Mouse (Mus musculus) lung, postnatal 0 days (tissue): ENCODE measurements around the gene Nr2f6. TPM values are rescaled to one million over a fixed set of nuclear protein-coding genes. Genes with fewer than 3 reads are reported as not detected.

Experiments
- ATAC-seq: fragments of 200-750 bp; cut with Nextera tagmentation; 2 replicates; pipeline ENCODE4 v1.8.0; 2017; ENCODE audit warnings: moderate library complexity
- DNase-seq: peaks from one replicate; pipeline ENCODE4 v3.0.0-alpha.2; 2016; ENCODE audit warnings: low spot score
- H3K27ac ChIP-seq: fragments of 300-500 bp; sonication (generic); 2 replicates; pipeline ENCODE4 v1.5.1; 2014; ENCODE audit warnings: antibody characterized with exemption, mild to moderate bottlenecking, low read length, mixed read lengths
- H3K27me3 ChIP-seq: fragments of 300-500 bp; sonication (generic); replicated peaks from 2 replicates; pipeline ENCODE4 v1.6.1; 2014; ENCODE audit warnings: low read length, mixed read lengths; ENCODE audit not compliant: insufficient read depth
- H3K36me3 ChIP-seq: fragments of 300-500 bp; sonication (generic); 2 replicates; pipeline ENCODE4 v1.6.1; 2014; ENCODE audit warnings: low read length, mixed read lengths; ENCODE audit not compliant: insufficient read depth
- H3K4me1 ChIP-seq: fragments of 300-500 bp; sonication (generic); 2 replicates; pipeline ENCODE4 v1.6.1; 2014; ENCODE audit warnings: antibody characterized with exemption, low read depth, low read length, mixed read lengths; ENCODE audit not compliant: insufficient read depth
- H3K4me2 ChIP-seq: fragments of 300-500 bp; sonication (generic); replicated peaks from 2 replicates; pipeline ENCODE4 v1.6.1; 2014; ENCODE audit warnings: low read depth, mild to moderate bottlenecking, low read length, moderate library complexity, mixed read lengths
- H3K4me3 ChIP-seq: fragments of 300-500 bp; sonication (generic); 2 replicates; pipeline ENCODE4 v1.5.1; 2014; ENCODE audit warnings: low read depth, low read length
- H3K9ac ChIP-seq: fragments of 300-500 bp; sonication (generic); replicated peaks from 2 replicates; pipeline ENCODE4 v1.6.1; 2014; ENCODE audit warnings: low read depth, mild to moderate bottlenecking
- H3K9me3 ChIP-seq: fragments of 300-500 bp; sonication (generic); 2 replicates; pipeline ENCODE4 v1.6.1; 2016; ENCODE audit warnings: low read length, mixed read lengths
- CTCF ChIP-seq: IDR thresholded peaks from 2 replicates; pipeline ENCODE4 v1.5.1; 2016; ENCODE audit warnings: antibody characterized with exemption, mild to moderate bottlenecking
- EP300 ChIP-seq: IDR thresholded peaks from 2 replicates; pipeline ENCODE4 v1.6.1; 2016; ENCODE audit warnings: antibody characterized with exemption, mild to moderate bottlenecking, control low read depth
- WGBS: fragments of 180-500 bp; shearing (Covaris S2); extraction: QIAGEN DNeasy Blood & Tissue Kit; methylation state at CpG from one replicate; pipeline ENCODE4 v1.1.7; 2014; 5-methylcytosine and 5-hydroxymethylcytosine counted together
- polyA plus RNA-seq: library from polyadenylated mRNA; unstranded; fragments of >200 nt; fragmentation: Nextera tagmentation; extraction: Ambion mirVana; gene quantifications from 2 replicates; pipeline ENCODE4 v1.2.1, GENCODE M21; 2015

The Nr2f6 gene
- polyA plus RNA-seq, 1 experiment from 2014 or later = 61.5 TPM

DNA sequence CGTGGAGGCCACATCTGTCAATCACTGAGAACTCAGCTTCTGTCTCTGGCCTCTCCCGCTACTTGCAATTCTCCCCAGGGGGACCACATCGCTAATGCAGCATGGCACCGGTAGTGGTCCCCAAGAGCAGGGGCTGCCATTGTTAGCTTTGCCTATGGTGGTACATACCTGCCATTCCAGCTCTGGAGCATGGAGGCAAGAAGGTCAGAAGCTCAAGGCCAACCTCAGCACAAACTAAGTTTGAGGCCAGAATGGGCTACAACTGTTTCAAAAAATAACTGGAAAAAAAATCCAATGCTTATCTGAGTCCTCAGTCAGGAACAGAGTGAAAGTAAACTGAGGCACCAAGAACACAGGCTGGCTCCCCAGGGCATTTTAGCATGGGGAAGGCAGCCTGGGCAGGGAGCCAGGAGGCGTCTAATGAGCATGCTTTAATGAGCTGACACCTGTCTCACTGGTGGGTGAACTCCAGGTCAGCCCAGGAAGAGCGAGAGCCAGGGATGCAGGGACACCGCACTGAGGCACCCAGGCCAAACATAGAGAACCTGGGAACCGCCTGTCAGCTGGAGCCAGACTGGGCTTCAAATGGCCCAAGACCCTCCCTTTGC lies 5.2 kb downstream of the Nr2f6 start:
- Histone ChIP-seq H3K4me1 (peaks cover 23% of the 10 kb centered on the region; the same call in 1 of the 2 replicates), H3K9me3 (no peaks in the 10 kb centered on the region), H3K4me2 (no peak overlapping the region), H3K9ac (no peak overlapping the region), H3K4me3 (no peak overlapping the region), H3K27me3 (no peaks in the 10 kb centered on the region), H3K27ac (0 out of 2 replicates have a peak overlapping the region, but pooled peaks have one; percentile 28), H3K36me3 (peaks cover 23% of the 10 kb centered on the region; the same call in 1 of the 2 replicates)
- TF ChIP-seq EP300 (no peak), CTCF (no peak)
- no peak for ATAC-seq
- WGBS = 54% methylated on average over 8 of the region's 8 CpGs
- no peak for DNase-seq

DNA sequence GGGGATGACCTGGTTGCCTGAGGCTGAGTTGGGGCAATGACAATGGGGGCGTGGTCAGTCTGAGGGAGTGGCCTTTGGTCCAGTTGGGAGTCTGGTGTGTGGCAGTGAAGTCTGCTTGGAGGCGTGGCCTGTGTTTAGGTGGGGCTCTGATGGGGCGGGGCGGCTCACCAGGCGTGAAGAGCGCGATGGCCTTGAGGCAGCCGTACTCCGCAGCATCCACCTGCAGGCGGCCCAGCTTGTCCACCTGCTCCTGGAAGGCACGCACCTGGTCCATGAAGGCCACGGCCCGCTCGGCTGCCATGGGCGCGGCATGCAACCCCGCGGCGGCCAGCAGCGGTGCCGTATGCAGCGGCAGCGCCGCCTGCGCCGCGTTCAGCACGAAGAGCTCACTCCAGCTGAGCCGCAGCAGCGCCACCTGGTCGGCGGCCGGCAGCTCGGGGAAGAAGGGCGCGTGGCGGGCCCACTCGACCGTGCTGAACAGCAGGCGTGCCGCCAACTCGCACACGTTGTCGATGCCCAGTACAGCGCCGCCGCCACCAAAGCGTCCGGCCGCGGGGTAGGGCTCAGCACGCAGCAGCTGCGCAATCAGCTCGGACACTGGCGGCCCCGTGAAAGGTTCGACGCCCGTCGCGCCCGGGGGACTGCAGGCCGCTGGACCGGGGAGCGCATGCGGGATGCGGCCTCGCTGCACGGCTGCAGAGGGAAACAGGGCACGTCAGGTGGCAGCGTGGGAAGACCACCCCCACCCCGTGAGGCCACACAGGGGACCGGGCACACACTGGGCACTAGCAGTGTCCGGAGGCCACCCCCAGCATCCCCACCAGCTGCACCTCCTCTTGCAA lies 6.0 kb downstream of the Nr2f6 start:
- Histone ChIP-seq H3K27me3 (no peaks in the 10 kb centered on the region), H3K36me3 (peaks cover 23% of the 10 kb centered on the region; the same call in 1 of the 2 replicates), H3K9me3 (no peaks in the 10 kb centered on the region), H3K4me3 (no peak overlapping the region), H3K9ac (no peak overlapping the region), H3K4me2 (peak overlapping the region; percentile 42), H3K4me1 (peaks cover 23% of the 10 kb centered on the region; the same call in 1 of the 2 replicates), H3K27ac (peak overlapping the region; percentile 28)
- no peak for TF ChIP-seq EP300
- TF ChIP-seq CTCF = peak; percentile 64
- ATAC-seq (peak; percentile 17), DNase-seq (peak; percentile 83)
- 26% methylated on average over 72 of the region's 74 CpGs for WGBS

DNA sequence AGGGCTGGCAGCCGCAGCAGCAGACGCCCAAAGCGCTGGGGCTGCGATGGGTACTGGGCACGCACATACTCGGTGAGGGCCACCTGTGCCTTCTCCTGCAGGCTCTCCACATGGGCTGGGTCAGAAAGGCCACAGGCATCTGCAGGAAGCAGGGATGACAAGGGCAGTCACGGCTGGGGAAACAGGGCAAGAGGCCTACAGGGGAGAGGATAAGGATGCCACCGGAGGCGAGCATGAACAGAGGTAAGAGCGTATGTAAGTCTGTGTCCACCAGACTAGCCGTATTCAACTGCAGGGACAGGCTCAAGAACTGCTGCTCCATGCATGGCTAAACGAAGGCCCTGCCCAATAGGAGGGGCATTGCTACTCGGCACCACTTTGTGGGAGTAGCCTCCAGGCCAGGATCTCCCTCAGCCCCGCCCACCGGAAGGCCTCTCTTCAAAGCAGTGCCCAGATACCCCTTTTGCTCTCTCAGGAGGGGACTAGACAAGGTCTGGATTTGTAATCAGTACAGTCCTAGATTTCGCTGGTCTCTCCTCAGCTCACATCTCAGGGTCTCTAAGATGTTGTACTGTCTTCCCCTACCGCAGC lies 7.0 kb downstream of the Nr2f6 start:
- peaks cover 23% of the 10 kb centered on the region; the same call in 1 of the 2 replicates for H3K36me3 ChIP-seq
- H3K27ac ChIP-seq = no peak overlapping the region
- DNase-seq = no peak
- no peaks in the 10 kb centered on the region for H3K27me3 ChIP-seq
- TF ChIP-seq EP300 = no peak
- no peak for TF ChIP-seq CTCF
- no peak overlapping the region for H3K4me2 ChIP-seq
- H3K4me3 ChIP-seq = no peak overlapping the region
- H3K4me1 ChIP-seq = peaks cover 19% of the 10 kb centered on the region; the same call in 1 of the 2 replicates
- H3K9ac ChIP-seq = no peak overlapping the region
- H3K9me3 ChIP-seq = no peaks in the 10 kb centered on the region
- no peak for ATAC-seq
- 80% methylated on average over 16 of the region's 17 CpGs for WGBS

DNA sequence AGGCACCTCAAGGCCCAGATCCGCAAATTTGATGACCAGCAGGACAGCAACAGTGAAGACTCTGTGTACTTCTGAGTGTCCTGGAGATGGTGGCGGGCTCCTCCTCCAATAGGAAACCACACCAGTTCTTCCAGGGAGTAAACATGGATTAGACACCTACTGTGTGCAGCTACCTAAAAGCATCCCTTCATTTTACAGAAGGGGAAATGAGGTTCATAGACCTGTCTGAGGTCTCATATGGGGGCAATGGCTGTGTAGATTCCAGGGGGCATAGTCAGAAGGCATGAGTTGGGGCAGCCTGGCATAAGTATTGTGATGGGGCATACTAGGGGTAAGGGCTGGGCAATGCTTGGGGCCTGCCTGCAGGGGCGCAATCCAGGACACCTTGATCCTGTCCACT lies 8.8 kb downstream of the Nr2f6 start:
- H3K27ac ChIP-seq = no peak overlapping the region
- no peak overlapping the region for H3K9ac ChIP-seq
- 0 out of 2 replicates have a peak, but pooled peaks cover 10% of the 10 kb centered on the region for H3K4me1 ChIP-seq
- TF ChIP-seq EP300 = no peak
- TF ChIP-seq CTCF = no peak; the same call in 1 of the 2 replicates
- H3K4me2 ChIP-seq = no peak overlapping the region
- 78% methylated on average over 3 of the region's 3 CpGs for WGBS
- H3K4me3 ChIP-seq = no peak overlapping the region
- H3K9me3 ChIP-seq = no peaks in the 10 kb centered on the region
- ATAC-seq = no peak
- no peak for DNase-seq
- H3K36me3 ChIP-seq = peaks cover 25% of the 10 kb centered on the region; the same call in 1 of the 2 replicates
- H3K27me3 ChIP-seq = no peaks in the 10 kb centered on the region

DNA sequence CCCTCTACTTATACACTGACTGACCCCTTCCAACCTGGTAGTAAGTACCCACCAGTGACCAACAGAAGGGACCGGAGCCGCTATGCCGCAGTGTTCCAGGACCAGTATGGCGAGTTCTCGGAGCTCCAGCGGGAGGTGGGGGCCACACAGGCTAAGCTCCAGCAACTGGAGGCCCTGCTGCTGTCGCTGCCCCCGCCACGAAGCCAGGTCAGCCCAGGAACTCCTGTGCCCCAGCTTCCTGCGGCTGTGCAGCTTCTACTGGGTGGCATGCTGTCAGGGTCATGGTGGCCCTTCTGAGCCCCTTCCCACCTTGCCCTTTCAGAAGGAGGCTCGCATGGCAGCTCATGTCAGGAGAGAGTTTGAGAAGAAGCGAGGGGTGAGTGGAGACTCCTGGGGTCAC lies 9.3 kb downstream of the Nr2f6 start:
- H3K4me3 ChIP-seq = no peak overlapping the region
- H3K4me2 ChIP-seq = no peak overlapping the region
- no peaks in the 10 kb centered on the region for H3K9me3 ChIP-seq
- DNase-seq (no peak), ATAC-seq (no peak)
- H3K4me1 ChIP-seq = peaks cover 15% of the 10 kb centered on the region
- 80% methylated on average over 12 of the region's 12 CpGs for WGBS
- TF ChIP-seq EP300 = no peak
- TF ChIP-seq CTCF = no peak
- no peaks in the 10 kb centered on the region for H3K27me3 ChIP-seq
- no peak overlapping the region for H3K9ac ChIP-seq
- H3K27ac ChIP-seq = no peak overlapping the region
- H3K36me3 ChIP-seq = peaks cover 25% of the 10 kb centered on the region; the same call in 1 of the 2 replicates
